Mouse (Mus musculus) spleen, adult 2 months (tissue): ENCODE measurements around the gene Tex101.
"Not testable (repeated sequence)": the region's sequence is repeated elsewhere in the genome, so short reads cannot be mapped to it uniquely, and the experiment has no call there.

Experiments used
- CTCF ChIP-seq: fragments of 200-500 bp; IDR thresholded peaks from 2 replicates; pipeline ENCODE4 v1.5.1; 2011; ENCODE audit warnings: mild to moderate bottlenecking, inconsistent platforms; ENCODE audit not compliant: insufficient read depth, insufficient read length, insufficient replicate concordance; ENCODE audit errors: extremely low read depth
- POLR2A ChIP-seq: fragments of 200-500 bp; IDR thresholded peaks from 2 replicates; pipeline ENCODE4 v1.6.1; 2011; ENCODE audit warnings: low read depth, low read length, inconsistent platforms

- not testable (repeated sequence) for TF ChIP-seq POLR2A, CTCF
Observed at GRCm38 (mm10) chr7:24702841-24703240, 26.4 kb upstream of the Tex101 start.
